Comparison of ENCODE assay signal across 8 mouse cellular contexts in the genomic region with DNA sequence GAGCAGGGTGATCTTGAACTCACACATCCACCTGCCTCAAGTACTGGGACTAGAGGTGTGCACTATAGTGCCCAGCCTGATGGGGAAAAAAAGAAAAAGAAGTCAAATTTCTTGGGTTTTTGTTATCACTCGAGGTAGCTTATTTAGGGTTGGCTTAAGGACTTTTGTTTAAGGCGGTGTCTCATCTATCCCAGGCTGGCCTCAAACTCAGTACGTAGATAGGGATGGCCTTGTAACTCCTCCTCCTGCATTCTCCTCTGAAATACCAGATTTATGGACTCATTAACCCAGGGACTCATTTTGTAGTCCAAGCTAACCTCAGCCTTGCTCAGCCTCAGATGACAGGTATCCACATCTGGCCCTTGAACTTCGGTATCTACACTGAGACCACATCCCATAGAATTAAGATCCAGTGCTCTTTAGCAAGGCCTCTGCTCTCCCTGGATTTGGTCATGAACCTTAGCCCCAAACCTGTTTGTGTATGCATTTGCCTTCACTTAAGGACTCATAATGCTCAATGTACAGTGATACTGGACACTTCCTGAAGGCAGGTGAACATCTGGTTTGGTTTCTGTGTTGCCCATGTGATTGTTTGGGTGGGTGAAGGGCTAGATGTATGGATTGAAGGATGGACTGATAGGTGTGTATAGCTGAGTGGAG. TPM values are rescaled to one million over a fixed set of nuclear protein-coding genes. Genes with fewer than 3 reads are reported as not detected.
A peak's percentile ranks its signal among the peaks of the same experiment; 100 is the strongest.
DNase-seq lines count a peak whose midpoint lies in the region; ATAC-seq and TF ChIP-seq lines count a peak whose summit lies in the region.

No protein-coding gene starts in this region.

- no peak overlapping the region for H3K4me2 ChIP-seq in heart, embryonic 14.5 days (ENCODE audit: low read length)
- no peak overlapping the region for H3K4me2 ChIP-seq in heart, postnatal 0 days (ENCODE audit: low read depth, low read length)
- H3K4me2 ChIP-seq in midbrain, postnatal 0 days (ENCODE audit: low read depth, low read length, poor library complexity, severe bottlenecking), result no peak overlapping the region

- no peak for DNase-seq in heart, adult 18-20 months
- DNase-seq in MN1 (ENCODE audit: low spot score), result peak; percentile 33
- DNase-seq in heart, postnatal 0 days (ENCODE audit: low spot score), result no peak
- DNase-seq in midbrain, postnatal 0 days (ENCODE audit: low spot score), result no peak
- no peak for DNase-seq in gastrocnemius, postnatal 14 days
- DNase-seq in ovary, postnatal 10 days (ENCODE audit: low spot score), result no peak
- DNase-seq in left cerebral cortex, adult 11 months (ENCODE audit: low spot score), result no peak

- intact Hi-C loops in gastrocnemius, postnatal 14 days (cut with DNase I; ENCODE audit: low total_unique reads), result no loop called here

- H3K36me3 ChIP-seq in heart, embryonic 14.5 days (ENCODE audit: control insufficient read depth, insufficient read depth, low read length), result peaks cover 75% of the 10 kb centered on the region
- peaks cover 64% of the 10 kb centered on the region for H3K36me3 ChIP-seq in heart, postnatal 0 days (replicated peaks; ENCODE audit: control insufficient read depth, insufficient read depth, low read length)
- peaks cover 49% of the 10 kb centered on the region for H3K36me3 ChIP-seq in midbrain, postnatal 0 days (ENCODE audit: insufficient read depth, low read length)

- no peak for TF ChIP-seq CTCF in heart, postnatal 0 days (IDR thresholded peaks at IDR 0.05; ENCODE audit: low read depth)
- TF ChIP-seq CTCF in midbrain, postnatal 0 days (IDR thresholded peaks at IDR 0.05), result no peak

- peak overlapping the region; percentile 56; the same call in 1 of the 2 replicates for H3K9ac ChIP-seq in heart, embryonic 14.5 days (ENCODE audit: low read length)
- no peak overlapping the region for H3K9ac ChIP-seq in heart, postnatal 0 days (replicated peaks; ENCODE audit: low read depth, low read length)
- no peak overlapping the region for H3K9ac ChIP-seq in midbrain, postnatal 0 days (replicated peaks; ENCODE audit: low read length, poor library complexity, severe bottlenecking)

- no peaks in the 10 kb centered on the region for H3K27me3 ChIP-seq in heart, embryonic 14.5 days (ENCODE audit: control insufficient read depth, insufficient read depth, low read length)
- H3K27me3 ChIP-seq in heart, postnatal 0 days (ENCODE audit: control insufficient read depth, insufficient read depth, low read length), result no peaks in the 10 kb centered on the region
- H3K27me3 ChIP-seq in midbrain, postnatal 0 days (ENCODE audit: insufficient read depth, low read length), result no peaks in the 10 kb centered on the region

- no peaks in the 10 kb centered on the region for H3K9me3 ChIP-seq in heart, embryonic 14.5 days (ENCODE audit: control insufficient read depth, low read length)
- H3K9me3 ChIP-seq in heart, postnatal 0 days (replicated peaks; ENCODE audit: control insufficient read depth, low read length), result no peaks in the 10 kb centered on the region
- H3K9me3 ChIP-seq in midbrain, postnatal 0 days (ENCODE audit: low read length), result no peaks in the 10 kb centered on the region

- 43% methylated on average over 4 of the region's 4 CpGs for WGBS in heart, embryonic 14.5 days
- WGBS in heart, postnatal 0 days, result 38% methylated on average over 4 of the region's 4 CpGs
- WGBS in midbrain, postnatal 0 days, result 59% methylated on average over 4 of the region's 4 CpGs

- no peak for ATAC-seq in heart, embryonic 14.5 days (ENCODE audit: insufficient number of reproducible peaks, insufficient read depth, low FRiP score, low read depth)
- no peak for ATAC-seq in heart, postnatal 0 days (ENCODE audit: insufficient read depth, low read depth)
- ATAC-seq in midbrain, postnatal 0 days (ENCODE audit: low FRiP score), result no peak

- TF ChIP-seq EP300 in heart, postnatal 0 days (IDR thresholded peaks at IDR 0.05; ENCODE audit: low read depth), result peak; percentile 33; the same call in 1 of the 2 replicates

- H3K4me3 ChIP-seq in heart, embryonic 14.5 days (ENCODE audit: control insufficient read depth in 1 of 2, insufficient read depth in 1 of 2, low read depth in 1 of 2, low read length in 2 of 2), result no peak overlapping the region
- H3K4me3 ChIP-seq in heart, postnatal 0 days (ENCODE audit: low read depth, low read length), result no peak overlapping the region
- no peak overlapping the region for H3K4me3 ChIP-seq in midbrain, postnatal 0 days (ENCODE audit: low read depth, low read length)

- peak overlapping the region; percentile 50 to 70; a peak in 3 of 4 replicates for H3K27ac ChIP-seq in heart, embryonic 14.5 days (replicated peaks in 1 of 2; ENCODE audit: control insufficient read depth in 1 of 2, insufficient read depth in 1 of 2, low read depth in 2 of 2, low read length in 2 of 2)
- peak overlapping the region; percentile 56 for H3K27ac ChIP-seq in heart, postnatal 0 days (ENCODE audit: low read depth)
- H3K27ac ChIP-seq in midbrain, postnatal 0 days (ENCODE audit: low read depth, low read length), result peak overlapping the region; percentile 9

- peaks cover 2 to 12% of the 10 kb centered on the region in 2 experiments for H3K4me1 ChIP-seq in heart, embryonic 14.5 days (ENCODE audit: control insufficient read depth in 2 of 2, insufficient read depth in 2 of 2, low read length in 2 of 2)
- 0 out of 2 replicates have a peak, but pooled peaks cover 6% of the 10 kb centered on the region for H3K4me1 ChIP-seq in heart, postnatal 0 days (ENCODE audit: control insufficient read depth, insufficient read depth)
- peaks cover 9% of the 10 kb centered on the region; the same call in 1 of the 2 replicates for H3K4me1 ChIP-seq in midbrain, postnatal 0 days (ENCODE audit: insufficient read depth, low read length)

RNA-seq across cellular contexts. Expression of a gene that starts 4.6 kb away (rescaled TPM):
- polyA plus RNA-seq in heart, embryonic 14.5 days (2014; fragmentation: Nextera tagmentation; extraction: Ambion mirVana), result 5,159 and 5,554 TPM in 2 replicates
- total RNA-seq in heart, adult 18-20 months (2021), result 1,000 to 10,000 TPM in 1 of 2 experiments, 100 to 1,000 TPM in 1; 875 to 1,008 TPM
- total RNA-seq in heart, postnatal 0 days (2014; rRNA removed; ENCODE audit: low replicate concordance), result 2,129 and 2,574 TPM in 2 replicates
- polyA plus RNA-seq in heart, postnatal 0 days (2015; fragmentation: Nextera tagmentation; extraction: Ambion mirVana), result 4,473 and 4,544 TPM in 2 replicates
- total RNA-seq in midbrain, postnatal 0 days (2014; rRNA removed), result 5,191 and 5,200 TPM in 2 replicates
- polyA plus RNA-seq in midbrain, postnatal 0 days (2015; fragmentation: Nextera tagmentation; extraction: Ambion mirVana), result 15,915 and 17,004 TPM in 2 replicates
- total RNA-seq in gastrocnemius, postnatal 14 days (2021), result 1,000 to 10,000 TPM in 1 of 2 experiments, 100 to 1,000 TPM in 1; 856 to 1,248 TPM

RNA-seq across cellular contexts. Expression of a gene that starts 6.8 kb away (rescaled TPM):
- polyA plus RNA-seq in heart, embryonic 14.5 days (2014; fragmentation: Nextera tagmentation; extraction: Ambion mirVana), result 5.5 and 7.2 TPM in 2 replicates
- total RNA-seq in heart, adult 18-20 months (2021), result 1 to 10 TPM; 4.6 to 4.7 TPM
- 12.5 and 17.8 TPM in 2 replicates for total RNA-seq in heart, postnatal 0 days (2014; rRNA removed; ENCODE audit: low replicate concordance)
- 6.8 and 7.3 TPM in 2 replicates for polyA plus RNA-seq in heart, postnatal 0 days (2015; fragmentation: Nextera tagmentation; extraction: Ambion mirVana)
- 52.8 and 67.5 TPM in 2 replicates for total RNA-seq in midbrain, postnatal 0 days (2014; rRNA removed)
- polyA plus RNA-seq in midbrain, postnatal 0 days (2015; fragmentation: Nextera tagmentation; extraction: Ambion mirVana), result 25.5 and 27.5 TPM in 2 replicates
- 1 to 10 TPM; 5.8 to 7.1 TPM for total RNA-seq in gastrocnemius, postnatal 14 days (2021)

RNA-seq across cellular contexts. Expression of a gene that starts 58.2 kb away (rescaled TPM):
- 120 and 124 TPM in 2 replicates for polyA plus RNA-seq in heart, embryonic 14.5 days (2014; fragmentation: Nextera tagmentation; extraction: Ambion mirVana)
- total RNA-seq in heart, adult 18-20 months (2021), result 10 to 100 TPM; 18.2 to 21.6 TPM
- 101 and 104 TPM in 2 replicates for total RNA-seq in heart, postnatal 0 days (2014; rRNA removed; ENCODE audit: low replicate concordance)
- 77.9 and 78.7 TPM in 2 replicates for polyA plus RNA-seq in heart, postnatal 0 days (2015; fragmentation: Nextera tagmentation; extraction: Ambion mirVana)
- total RNA-seq in midbrain, postnatal 0 days (2014; rRNA removed), result 536 and 616 TPM in 2 replicates
- 485 and 504 TPM in 2 replicates for polyA plus RNA-seq in midbrain, postnatal 0 days (2015; fragmentation: Nextera tagmentation; extraction: Ambion mirVana)
- total RNA-seq in gastrocnemius, postnatal 14 days (2021), result 10 to 100 TPM; 52.2 to 72.9 TPM

Comparison
In these comparisons a context has a peak if more than half of its experiments do, and no peak if none do; other contexts are left out.
1. H3K27ac ChIP-seq: peak in every context shown above with its lines; median percentile 60 in heart, embryonic 14.5 days; 56 in heart, postnatal 0 days; 9 in midbrain, postnatal 0 days.